Mouse (Mus musculus) myocyte (in vitro differentiated cells): ENCODE measurements around the gene Srd5a1. TPM values are rescaled to one million over a fixed set of nuclear protein-coding genes. Genes with fewer than 3 reads are reported as not detected.

Source experiments
- H3K27me3 ChIP-seq: one replicate; pipeline ENCODE4 v1.6.1; 2011; ENCODE audit not compliant: control insufficient read depth, insufficient read depth, insufficient read length
- H3K36me3 ChIP-seq: one replicate; pipeline ENCODE4 v1.6.1; 2011; ENCODE audit not compliant: control insufficient read depth, insufficient read depth
- H3K4me2 ChIP-seq: one replicate; pipeline ENCODE4 v1.6.1; 2011; ENCODE audit warnings: low read depth, control low read depth
- H3K4me3 ChIP-seq: one replicate; pipeline ENCODE4 v1.5.1; 2011; ENCODE audit warnings: mild to moderate bottlenecking, control low read depth, moderate library complexity
- H3K79me2 ChIP-seq: one replicate; pipeline ENCODE4 v1.6.1; 2011; ENCODE audit not compliant: control insufficient read depth, insufficient read depth
- H3ac ChIP-seq: one replicate; pipeline ENCODE4 v1.6.1; 2011; ENCODE audit not compliant: control insufficient read depth, insufficient read length
- CEBPB ChIP-seq: IDR thresholded peaks from 2 replicates; pipeline ENCODE4 v1.6.1; 2011; ENCODE audit warnings: mild to moderate bottlenecking, moderate library complexity; ENCODE audit not compliant: poor library complexity, insufficient read depth, severe bottlenecking
- E2F4 ChIP-seq: IDR thresholded peaks from one replicate; pipeline ENCODE4 v1.6.1; 2011; ENCODE audit warnings: mild to moderate bottlenecking, control low read depth, moderate library complexity; ENCODE audit not compliant: insufficient read depth
- MAX ChIP-seq: IDR thresholded peaks from one replicate; pipeline ENCODE4 v1.6.1; 2011; ENCODE audit warnings: low read depth, mild to moderate bottlenecking, control low read depth
- MYOD1 ChIP-seq, 3 experiments: IDR thresholded peaks; one replicate each; pipeline ENCODE4 v1.6.1; 2011; ENCODE audit warnings: control low read depth in 2 of 3, low read depth in 2 of 3, mild to moderate bottlenecking in 2 of 3, moderate library complexity in 1 of 3; ENCODE audit not compliant: insufficient read length in 2 of 3, control insufficient read depth in 1 of 3
- MYOG ChIP-seq, 3 experiments: IDR thresholded peaks; one replicate each; pipeline ENCODE4 v1.6.1; 2011; ENCODE audit warnings: control low read depth in 2 of 3, low read depth in 2 of 3, mild to moderate bottlenecking in 2 of 3; ENCODE audit not compliant: insufficient read length in 2 of 3, control insufficient read depth in 1 of 3, insufficient read depth in 1 of 3
- POLR2A ChIP-seq: IDR thresholded peaks from one replicate; pipeline ENCODE4 v1.6.1; 2011; ENCODE audit warnings: low read depth, mild to moderate bottlenecking, control low read depth, moderate library complexity; ENCODE audit not compliant: insufficient read length
- POLR2AphosphoS2 ChIP-seq: IDR thresholded peaks from one replicate; pipeline ENCODE4 v1.6.1; 2011; ENCODE audit warnings: low read depth, control low read depth; ENCODE audit not compliant: insufficient read length
- REST ChIP-seq: IDR thresholded peaks from one replicate; pipeline ENCODE4 v1.6.1; 2011; ENCODE audit warnings: mild to moderate bottlenecking, control low read depth, moderate library complexity; ENCODE audit not compliant: insufficient read depth, insufficient read length
- SRF ChIP-seq: IDR thresholded peaks from one replicate; pipeline ENCODE4 v1.6.1; 2011; ENCODE audit warnings: low read depth; ENCODE audit not compliant: control insufficient read depth, insufficient read length
- TCF12 ChIP-seq: IDR thresholded peaks from one replicate; pipeline ENCODE4 v1.6.1; 2011; ENCODE audit warnings: mild to moderate bottlenecking, control low read depth; ENCODE audit not compliant: poor library complexity, insufficient read depth, severe bottlenecking
- TCF3 ChIP-seq: IDR thresholded peaks from one replicate; pipeline ENCODE4 v1.6.1; 2011; ENCODE audit warnings: low read depth, control low read depth; ENCODE audit not compliant: insufficient read length
- USF1 ChIP-seq: IDR thresholded peaks from one replicate; pipeline ENCODE4 v1.6.1; 2011; ENCODE audit warnings: low read depth, mild to moderate bottlenecking, control low read depth, moderate library complexity
- polyA plus RNA-seq: library from polyadenylated mRNA; unstranded; fragments of >200 nt; fragmentation: generic; extraction: Trizol; gene quantifications from one replicate; pipeline ENCODE4 v1.2.1, GENCODE M21; 2012; ENCODE audit warnings: missing spikeins

Gene Srd5a1
- polyA plus RNA-seq, 1 experiment, result 2.7 TPM

DNA sequence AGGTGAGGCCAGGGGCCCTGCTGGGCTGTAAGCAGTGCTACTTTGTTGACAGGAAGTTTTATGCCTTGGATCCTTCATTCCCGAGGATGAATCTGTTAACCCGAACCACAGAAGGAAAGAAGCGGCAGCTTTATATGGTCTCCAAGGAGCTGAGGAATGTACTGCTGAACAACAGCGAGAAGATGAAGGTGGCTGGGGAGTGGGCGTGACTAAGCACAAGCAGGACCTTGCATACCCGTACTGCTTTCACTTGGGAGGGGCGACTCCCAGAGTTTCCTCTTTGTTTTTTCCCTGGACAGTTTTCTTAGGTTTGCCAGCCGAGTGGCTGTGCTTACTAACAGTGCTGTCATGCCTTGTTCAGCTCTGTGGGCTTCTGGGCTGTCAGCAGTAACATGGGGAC lies 19.3 kb upstream of the Srd5a1 start:
- Histone ChIP-seq H3K27me3 (no peaks in the 10 kb centered on the region), H3K4me2 (no peak overlapping the region), H3ac (no peak overlapping the region), H3K4me3 (no peak overlapping the region), H3K36me3 (peaks cover 62% of the 10 kb centered on the region), H3K79me2 (no peaks in the 10 kb centered on the region)
- TF ChIP-seq USF1 (no peak), CEBPB (no peak), MYOD1 (IDR thresholded peaks at IDR 0.05; ENCODE audit: control insufficient read depth in 1 of 3, insufficient read length in 2 of 3, low read depth in 2 of 3) (no peak), E2F4 (no peak), TCF12 (no peak), POLR2A (no peak), MYOG (IDR thresholded peaks at IDR 0.05; ENCODE audit: control insufficient read depth in 1 of 3, insufficient read depth in 1 of 3, insufficient read length in 2 of 3, low read depth in 2 of 3) (no peak), TCF3 (no peak), SRF (no peak), MAX (no peak), REST (no peak), POLR2AphosphoS2 (no peak)

DNA sequence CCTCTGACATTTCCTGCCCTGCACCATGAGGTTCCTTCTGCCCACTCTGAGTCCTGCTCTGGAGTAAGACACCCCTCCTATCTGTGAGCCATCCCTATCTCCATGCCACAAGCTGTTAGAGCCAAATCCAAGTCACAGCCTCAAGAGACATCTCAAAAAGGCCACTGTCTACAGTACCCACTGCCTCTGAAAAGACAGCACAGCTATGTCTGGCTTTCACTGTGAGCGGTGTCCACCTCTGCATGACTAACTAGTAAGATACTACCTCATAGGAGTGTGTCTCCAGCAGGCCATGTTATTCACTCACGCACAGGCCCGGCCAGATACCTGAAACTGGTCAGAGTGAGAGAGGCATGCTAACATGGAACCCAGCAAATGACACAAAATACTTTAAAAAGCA lies 16.7 kb upstream of the Srd5a1 start:
- Histone ChIP-seq H3K4me3 (no peak overlapping the region), H3ac (no peak overlapping the region), H3K36me3 (peaks cover 54% of the 10 kb centered on the region), H3K27me3 (no peaks in the 10 kb centered on the region), H3K79me2 (no peaks in the 10 kb centered on the region), H3K4me2 (no peak overlapping the region)
- no peak for TF ChIP-seq TCF12
- no peak for TF ChIP-seq MYOD1 (IDR thresholded peaks at IDR 0.05; ENCODE audit: control insufficient read depth in 1 of 3, insufficient read length in 2 of 3, low read depth in 2 of 3)

DNA sequence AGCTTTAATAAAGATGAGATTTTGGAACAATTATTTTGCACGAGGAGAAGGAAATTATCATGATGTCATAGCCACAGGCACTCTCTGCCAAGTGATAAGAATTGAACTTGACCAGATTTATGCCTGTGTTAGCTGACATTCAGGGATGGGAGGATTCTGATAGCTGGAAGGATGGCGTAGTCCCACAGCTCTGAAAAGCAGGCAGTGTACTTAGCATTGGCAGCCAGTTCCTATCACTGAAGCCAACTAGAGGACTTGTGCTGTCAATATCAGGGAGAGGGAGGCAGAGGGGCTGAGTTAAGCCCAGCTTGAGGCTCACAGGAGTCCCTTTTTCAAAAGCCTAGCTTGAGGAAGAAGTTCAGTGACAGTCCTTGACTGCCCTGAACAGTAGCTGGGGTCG lies 13.3 kb upstream of the Srd5a1 start:
- Histone ChIP-seq H3K36me3 (peaks cover 55% of the 10 kb centered on the region), H3ac (no peak overlapping the region), H3K4me2 (no peak overlapping the region), H3K27me3 (no peaks in the 10 kb centered on the region), H3K4me3 (no peak overlapping the region), H3K79me2 (no peaks in the 10 kb centered on the region)
- TF ChIP-seq POLR2AphosphoS2 (no peak), CEBPB (no peak), USF1 (no peak), POLR2A (no peak), E2F4 (no peak), SRF (no peak), REST (no peak), MYOG (IDR thresholded peaks at IDR 0.05; ENCODE audit: control insufficient read depth in 1 of 3, insufficient read depth in 1 of 3, insufficient read length in 2 of 3, low read depth in 2 of 3) (no peak), TCF3 (no peak), MYOD1 (IDR thresholded peaks at IDR 0.05; ENCODE audit: control insufficient read depth in 1 of 3, insufficient read length in 2 of 3, low read depth in 2 of 3) (no peak)

DNA sequence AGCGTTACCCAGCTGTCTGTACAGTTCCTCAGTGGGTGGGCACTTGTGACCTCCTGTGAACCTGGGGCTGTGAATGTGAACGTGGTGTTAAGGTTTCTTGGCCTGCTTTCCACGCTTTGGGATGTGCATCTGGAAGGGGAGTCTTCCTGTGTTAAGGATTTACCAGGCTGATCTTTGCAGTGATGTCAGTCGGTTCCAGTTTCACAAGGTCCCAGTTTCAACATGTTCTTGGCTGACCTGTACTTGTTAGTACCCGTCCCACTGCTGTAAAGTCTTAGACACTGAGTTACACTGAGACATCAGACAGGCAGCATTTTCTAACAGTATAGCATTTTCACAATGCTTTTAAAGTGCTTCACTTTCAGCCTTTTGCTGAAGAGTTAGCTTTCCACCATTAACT lies 12.6 kb upstream of the Srd5a1 start:
- Histone ChIP-seq H3K4me3 (no peak overlapping the region), H3K4me2 (no peak overlapping the region), H3ac (no peak overlapping the region), H3K36me3 (peaks cover 56% of the 10 kb centered on the region), H3K79me2 (no peaks in the 10 kb centered on the region), H3K27me3 (no peaks in the 10 kb centered on the region)
- TF ChIP-seq TCF3, result no peak
- no peak for TF ChIP-seq MYOG (IDR thresholded peaks at IDR 0.05; ENCODE audit: control insufficient read depth in 1 of 3, insufficient read depth in 1 of 3, insufficient read length in 2 of 3, low read depth in 2 of 3)
- no peak for TF ChIP-seq CEBPB
- no peak for TF ChIP-seq MAX
- no peak for TF ChIP-seq POLR2AphosphoS2
- TF ChIP-seq MYOD1 (IDR thresholded peaks at IDR 0.05; ENCODE audit: control insufficient read depth in 1 of 3, insufficient read length in 2 of 3, low read depth in 2 of 3), result no peak
- no peak for TF ChIP-seq POLR2A
- no peak for TF ChIP-seq E2F4
- no peak for TF ChIP-seq USF1
- no peak for TF ChIP-seq REST
- TF ChIP-seq TCF12, result no peak
- no peak for TF ChIP-seq SRF

DNA sequence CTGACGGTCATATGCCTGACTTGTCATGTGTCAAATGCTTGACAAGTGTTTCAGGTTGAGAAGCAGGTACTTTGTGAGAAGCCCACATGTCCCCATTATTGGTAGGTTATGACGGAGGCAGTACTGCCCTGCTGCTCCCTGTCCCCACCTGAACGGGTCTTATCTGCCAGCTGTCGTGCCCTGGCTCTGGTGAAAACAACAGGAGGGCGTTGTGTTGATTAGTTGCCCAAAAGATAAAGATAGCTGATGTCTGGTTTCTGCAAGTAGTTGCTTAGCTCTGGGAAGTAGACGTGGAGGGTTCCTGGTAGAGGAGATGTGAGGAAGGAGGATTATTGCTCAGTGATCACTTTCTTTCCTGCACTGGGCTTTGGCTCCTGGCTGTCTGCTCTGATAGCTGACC lies 5.5 kb upstream of the Srd5a1 start:
- Histone ChIP-seq H3K79me2 (peaks cover 29% of the 10 kb centered on the region), H3ac (no peak overlapping the region), H3K4me2 (no peak overlapping the region), H3K36me3 (peaks cover 59% of the 10 kb centered on the region), H3K4me3 (no peak overlapping the region), H3K27me3 (no peaks in the 10 kb centered on the region)
- no peak for TF ChIP-seq MYOG (IDR thresholded peaks at IDR 0.05; ENCODE audit: control insufficient read depth in 1 of 3, insufficient read depth in 1 of 3, insufficient read length in 2 of 3, low read depth in 2 of 3)
- TF ChIP-seq CEBPB, result no peak
- TF ChIP-seq E2F4, result no peak
- TF ChIP-seq MAX, result no peak
- no peak for TF ChIP-seq POLR2A
- no peak for TF ChIP-seq TCF3
- TF ChIP-seq POLR2AphosphoS2, result no peak
- no peak for TF ChIP-seq USF1
- no peak for TF ChIP-seq REST
- TF ChIP-seq SRF, result no peak
